Mouse (Mus musculus) brain, embryonic 18.5 days (tissue): ENCODE data around the gene Gm21738.
"Not testable (repeated sequence)": the region's sequence is repeated elsewhere in the genome, so short reads cannot be mapped to it uniquely, and the experiment has no call there.

Experiments used
- DNase-seq: peaks from one replicate; pipeline ENCODE4 v3.0.0-alpha.2; 2012; ENCODE audit warnings: low read depth, low spot score

Gm21738 gene

DNA sequence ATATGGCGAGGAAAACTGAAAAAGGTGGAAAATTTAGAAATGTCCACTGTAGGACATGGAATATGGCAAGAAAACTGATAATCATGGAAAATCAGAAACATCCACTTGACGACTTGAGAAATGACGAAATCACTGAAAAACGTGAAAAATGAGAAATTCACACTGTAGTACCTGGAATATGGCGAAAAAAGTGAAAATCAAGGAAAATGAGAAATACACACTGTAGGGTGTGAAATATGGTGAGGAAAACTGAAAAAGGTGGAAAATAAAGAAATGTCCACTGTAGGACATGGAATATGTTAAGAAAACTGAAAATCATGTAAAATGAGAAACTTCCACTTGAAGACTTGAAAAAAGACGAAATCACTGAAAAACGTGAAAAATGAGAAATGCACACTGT lies at the start of gene Gm21738:
Gene Gm21738, minus strand, starts transcription at position 101 of the 400 bp plus-strand sequence.
- DNase-seq, result not testable (repeated sequence)

DNA sequence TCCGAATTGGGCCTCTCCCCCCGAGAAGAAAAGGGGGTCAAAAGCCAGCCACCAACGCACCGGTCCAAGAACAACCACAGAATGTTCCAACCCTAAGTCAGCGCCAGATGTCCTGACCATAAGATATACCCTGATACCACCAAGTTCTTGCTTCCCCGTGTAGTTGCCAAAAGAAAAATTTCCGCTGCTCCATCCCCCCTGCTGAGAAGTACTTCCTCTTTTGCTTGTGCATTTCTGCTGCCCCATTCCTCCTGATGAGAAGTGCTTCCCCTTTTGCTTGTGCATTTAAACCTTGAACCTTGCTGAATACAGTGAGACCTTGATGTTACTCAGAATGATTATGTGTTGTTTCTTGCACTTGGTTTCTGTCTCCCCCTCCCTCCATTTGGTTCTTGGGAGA lies 35.0 kb downstream of the Gm21738 start:
- DNase-seq, result not testable (repeated sequence)
